Mouse (Mus musculus) C2C12 (cell line): ENCODE measurements around the gene Lrrn2. TPM values are rescaled to one million over a fixed set of nuclear protein-coding genes. Genes with fewer than 3 reads are reported as not detected.

ENCODE experiments used
- H3K27me3 ChIP-seq: one replicate; pipeline ENCODE4 v1.6.1; 2011; ENCODE audit not compliant: control insufficient read depth, insufficient read depth, insufficient read length
- H3K36me3 ChIP-seq: one replicate; pipeline ENCODE4 v1.6.1; 2011; ENCODE audit not compliant: control insufficient read depth, insufficient read depth
- H3K4me3 ChIP-seq: one replicate; pipeline ENCODE4 v1.5.1; 2011; ENCODE audit warnings: mild to moderate bottlenecking, control low read depth; ENCODE audit not compliant: poor library complexity, insufficient read depth, severe bottlenecking
- H3K79me2 ChIP-seq: one replicate; pipeline ENCODE4 v1.6.1; 2011; ENCODE audit not compliant: control insufficient read depth, insufficient read depth
- H3K79me3 ChIP-seq: one replicate; pipeline ENCODE4 v1.6.1; 2011; ENCODE audit warnings: low read depth, control low read depth
- H3ac ChIP-seq: one replicate; pipeline ENCODE3; 2011; ENCODE audit warnings: low read depth; ENCODE audit not compliant: control insufficient read depth, insufficient read length
- CEBPB ChIP-seq: IDR thresholded peaks from one replicate; pipeline ENCODE4 v1.6.1; 2011; ENCODE audit warnings: low read depth, mild to moderate bottlenecking, control low read depth, moderate library complexity
- CTCF ChIP-seq: IDR thresholded peaks from one replicate; pipeline ENCODE4 v1.5.1; 2011; ENCODE audit not compliant: control insufficient read depth, insufficient read depth, insufficient read length
- FOSL1 ChIP-seq: IDR thresholded peaks from one replicate; pipeline ENCODE4 v1.8.0; 2011; ENCODE audit warnings: mild to moderate bottlenecking, low read length; ENCODE audit not compliant: poor library complexity, insufficient read depth, severe bottlenecking
- MAX ChIP-seq: IDR thresholded peaks from one replicate; pipeline ENCODE4 v1.6.1; 2011; ENCODE audit warnings: mild to moderate bottlenecking, control low read depth
- MYOD1 ChIP-seq: IDR thresholded peaks from one replicate; pipeline ENCODE4 v1.6.1; 2011; ENCODE audit warnings: low read depth; ENCODE audit not compliant: control insufficient read depth, insufficient read length
- MYOG ChIP-seq: IDR thresholded peaks from one replicate; pipeline ENCODE4 v1.6.1; 2011; ENCODE audit not compliant: control insufficient read depth, insufficient read length; ENCODE audit errors: extremely low read depth
- USF1 ChIP-seq: IDR thresholded peaks from one replicate; pipeline ENCODE4 v1.6.1; 2011; ENCODE audit warnings: low read depth, mild to moderate bottlenecking, control low read depth, moderate library complexity
- polyA plus RNA-seq: library from polyadenylated mRNA; unstranded; fragments of >200 nt; fragmentation: generic; extraction: Trizol; gene quantifications from one replicate; pipeline ENCODE4 v1.2.1, GENCODE M21; 2012; ENCODE audit warnings: missing spikeins

Lrrn2 gene
- polyA plus RNA-seq, 1 experiment: 0.05 TPM

DNA sequence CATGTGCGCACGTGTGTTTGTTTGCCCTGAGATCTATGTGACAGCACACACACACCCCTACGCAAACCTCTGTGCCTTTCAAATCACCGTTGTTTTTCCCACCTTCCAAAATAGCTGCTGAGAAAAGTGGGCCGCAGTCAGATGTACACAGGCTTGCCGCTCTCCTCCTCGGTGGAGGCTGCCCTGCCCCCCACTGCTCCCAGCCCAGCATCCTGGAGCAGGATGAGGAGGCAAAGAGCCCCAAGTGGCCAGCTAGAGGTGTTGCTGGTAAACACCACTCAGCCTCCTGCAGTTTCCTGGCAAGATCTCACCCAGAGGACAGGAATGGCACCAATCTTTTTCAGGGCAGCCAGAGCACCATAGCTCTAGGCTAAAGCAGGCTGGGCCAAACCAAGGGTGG, 54.8 kb downstream of the Lrrn2 start:
- no peaks in the 10 kb centered on the region for H3K79me3 ChIP-seq
- peaks cover 5% of the 10 kb centered on the region for H3K27me3 ChIP-seq
- no peaks in the 10 kb centered on the region for H3K79me2 ChIP-seq
- TF ChIP-seq FOSL1 (no peak), CTCF (no peak), USF1 (no peak), CEBPB (no peak), MYOG (no peak), MYOD1 (no peak), MAX (no peak)
- no peaks in the 10 kb centered on the region for H3K36me3 ChIP-seq
- H3ac ChIP-seq: no peak overlapping the region
- no peak overlapping the region for H3K4me3 ChIP-seq

- Histone ChIP-seq H3ac (no peak overlapping the region), H3K36me3 (no peaks in the 10 kb centered on the region), H3K4me3 (no peak overlapping the region), H3K79me3 (no peaks in the 10 kb centered on the region), H3K79me2 (no peaks in the 10 kb centered on the region), H3K27me3 (peaks cover 5% of the 10 kb centered on the region)
- TF ChIP-seq FOSL1 (no peak), CEBPB (no peak), USF1 (no peak), MAX (no peak), MYOG (no peak), CTCF (no peak), MYOD1 (no peak)
These were observed 57.4 kb downstream of the Lrrn2 start for GRCm38 (mm10) chr1:132937296-132938030.

DNA sequence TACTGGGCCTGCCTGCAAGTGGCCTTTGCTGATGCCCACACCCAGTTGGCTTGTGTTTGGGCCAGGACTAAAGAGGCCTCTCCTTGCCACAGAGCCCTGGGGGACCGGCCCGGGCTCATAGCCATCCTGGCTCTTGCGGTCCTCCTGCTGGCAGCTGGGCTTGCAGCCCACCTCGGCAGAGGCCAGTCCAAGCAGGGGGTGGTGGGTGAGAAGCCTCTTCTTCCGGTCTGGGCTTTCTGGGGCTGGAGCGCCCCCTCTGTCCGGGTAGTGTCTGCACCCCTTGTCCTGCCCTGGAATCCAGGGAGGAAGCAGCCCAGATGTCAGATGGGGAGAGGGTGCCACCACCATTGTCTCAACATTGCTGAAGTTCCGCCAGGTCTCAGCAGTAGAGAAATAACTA, 58.9 kb downstream of the Lrrn2 start:
- TF ChIP-seq USF1 (no peak), CEBPB (no peak), MYOD1 (no peak), CTCF (no peak), FOSL1 (no peak), MYOG (no peak), MAX (no peak)
- Histone ChIP-seq H3K79me3 (no peaks in the 10 kb centered on the region), H3ac (no peak overlapping the region), H3K4me3 (no peak overlapping the region), H3K27me3 (peaks cover 5% of the 10 kb centered on the region), H3K36me3 (no peaks in the 10 kb centered on the region), H3K79me2 (no peaks in the 10 kb centered on the region)

GRCm38 (mm10) chr1:132945826-132946225, 65.8 kb downstream of the Lrrn2 start:
- Histone ChIP-seq H3K36me3 (no peaks in the 10 kb centered on the region), H3K4me3 (no peak overlapping the region), H3K79me3 (no peaks in the 10 kb centered on the region), H3K79me2 (no peaks in the 10 kb centered on the region), H3K27me3 (peaks cover 13% of the 10 kb centered on the region), H3ac (no peak overlapping the region)
- TF ChIP-seq CTCF: no peak

DNA sequence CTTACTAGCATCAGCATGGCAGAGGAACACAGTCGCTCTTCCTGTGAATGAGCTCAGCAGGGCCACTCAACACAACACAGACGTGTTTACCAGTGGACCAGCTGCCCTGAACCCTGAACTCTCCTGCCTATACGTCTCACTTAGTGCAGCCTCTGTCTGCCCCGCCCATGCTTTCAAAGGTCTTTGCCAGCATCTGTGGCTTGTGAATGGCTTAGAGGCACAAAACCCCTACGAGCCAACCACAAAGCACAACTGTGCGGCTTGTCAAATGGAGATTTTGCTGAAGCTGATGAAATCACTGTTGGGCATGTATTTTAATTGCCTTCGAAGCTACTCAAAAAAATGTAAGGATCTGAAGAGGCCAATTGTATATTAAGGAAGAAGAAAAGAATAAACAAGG, 67.7 kb downstream of the Lrrn2 start:
- TF ChIP-seq MYOG (no peak), FOSL1 (no peak), USF1 (no peak), CEBPB (no peak), CTCF (no peak), MYOD1 (no peak), MAX (no peak)
- H3K27me3 ChIP-seq: peaks cover 17% of the 10 kb centered on the region

GRCm38 (mm10) chr1:132956809-132957208, 76.7 kb downstream of the Lrrn2 start:
- no peak overlapping the region for H3K4me3 ChIP-seq
- no peaks in the 10 kb centered on the region for H3K36me3 ChIP-seq
- peaks cover 31% of the 10 kb centered on the region for H3K27me3 ChIP-seq
- H3ac ChIP-seq: no peak overlapping the region
- H3K79me2 ChIP-seq: no peaks in the 10 kb centered on the region
- no peak for TF ChIP-seq MYOG
- no peak for TF ChIP-seq MAX
- no peak for TF ChIP-seq MYOD1
- TF ChIP-seq CTCF: no peak
- no peak for TF ChIP-seq USF1
- no peak for TF ChIP-seq FOSL1
- no peak for TF ChIP-seq CEBPB
- no peaks in the 10 kb centered on the region for H3K79me3 ChIP-seq

More for the DNA sequence above, 67.7 kb downstream of the Lrrn2 start:
- Histone ChIP-seq H3K79me2 (no peaks in the 10 kb centered on the region), H3K4me3 (no peak overlapping the region), H3ac (no peak overlapping the region), H3K79me3 (no peaks in the 10 kb centered on the region), H3K36me3 (no peaks in the 10 kb centered on the region)
